Mouse (Mus musculus): Measurements from ENCODE around the gene Wipf3. TPM values are rescaled to one million over a fixed set of nuclear protein-coding genes. Genes with fewer than 3 reads are reported as not detected.

Wipf3 gene
- polyA plus RNA-seq, 1 experiment from 2014 or later: 4.8 TPM

- 93% methylated on average over 7 of the region's 7 CpGs for WGBS
- DNase-seq: no peak
- no peaks in the 10 kb centered on the region for H3K27me3 ChIP-seq (ENCODE audit: control insufficient read depth, insufficient read depth, low read length)
- H3K9me3 ChIP-seq (ENCODE audit: control insufficient read depth, low read length): no peaks in the 10 kb centered on the region
- no peaks in the 10 kb centered on the region for H3K36me3 ChIP-seq (ENCODE audit: control insufficient read depth, insufficient read depth, low read length)
- no peak overlapping the region for H3K9ac ChIP-seq (replicated peaks; ENCODE audit: low read length)
- H3K27ac ChIP-seq (replicated peaks; ENCODE audit: low read depth, low read length): no peak overlapping the region
- H3K4me2 ChIP-seq (ENCODE audit: low read length): no peak overlapping the region
- H3K4me3 ChIP-seq (replicated peaks; ENCODE audit: low read depth, low read length): no peak overlapping the region
- no peak for ATAC-seq (ENCODE audit: low FRiP score, low TSS enrichment)
- no peaks in the 10 kb centered on the region for H3K4me1 ChIP-seq (ENCODE audit: control insufficient read depth, insufficient read depth, low read length)
These were observed 16.5 kb upstream of the Wipf3 start for GRCm38 (mm10) chr6:54412879-54413278.

GRCm38 (mm10) chr6:54425230-54425629 lies 4.2 kb upstream of the Wipf3 start:
- Histone ChIP-seq H3K9ac (replicated peaks; ENCODE audit: low read length) (no peak overlapping the region), H3K27me3 (ENCODE audit: control insufficient read depth, insufficient read depth, low read length) (no peaks in the 10 kb centered on the region), H3K4me1 (ENCODE audit: control insufficient read depth, insufficient read depth, low read length) (peaks cover 4% of the 10 kb centered on the region; the same call in 1 of the 2 replicates), H3K27ac (replicated peaks; ENCODE audit: low read depth, low read length) (no peak overlapping the region), H3K36me3 (ENCODE audit: control insufficient read depth, insufficient read depth, low read length) (no peaks in the 10 kb centered on the region), H3K4me3 (replicated peaks; ENCODE audit: low read depth, low read length) (no peak overlapping the region), H3K4me2 (ENCODE audit: low read length) (no peak overlapping the region), H3K9me3 (ENCODE audit: control insufficient read depth, low read length) (no peaks in the 10 kb centered on the region; the same call in 1 of the 2 replicates)
- DNase-seq (no peak), ATAC-seq (ENCODE audit: low FRiP score, low TSS enrichment) (no peak)
- 89% methylated on average over 8 of the region's 8 CpGs for WGBS

- Histone ChIP-seq H3K27ac (replicated peaks; ENCODE audit: low read depth, low read length) (peak overlapping the region; percentile 55), H3K4me2 (ENCODE audit: low read length) (peak overlapping the region; percentile 92), H3K27me3 (ENCODE audit: control insufficient read depth, insufficient read depth, low read length) (0 out of 2 replicates have a peak, but pooled peaks cover 7% of the 10 kb centered on the region), H3K9ac (replicated peaks; ENCODE audit: low read length) (peak overlapping the region; percentile 74), H3K9me3 (ENCODE audit: control insufficient read depth, low read length) (no peaks in the 10 kb centered on the region; the same call in 1 of the 2 replicates), H3K36me3 (ENCODE audit: control insufficient read depth, insufficient read depth, low read length) (no peaks in the 10 kb centered on the region), H3K4me3 (replicated peaks; ENCODE audit: low read depth, low read length) (peak overlapping the region; percentile 65), H3K4me1 (ENCODE audit: control insufficient read depth, insufficient read depth, low read length) (peaks cover 10% of the 10 kb centered on the region; the same call in 1 of the 2 replicates)
- peak; percentile 49 for DNase-seq
- 8% methylated on average over 14 of the region's 14 CpGs for WGBS
- 0 out of 2 replicates have a peak, but pooled peaks have one; percentile 14 for ATAC-seq (ENCODE audit: low FRiP score, low TSS enrichment)
These were observed 455 bp upstream of the Wipf3 start for GRCm38 (mm10) chr6:54428850-54429446.

- Histone ChIP-seq H3K9ac (replicated peaks; ENCODE audit: low read length) (peak overlapping the region; percentile 74), H3K27me3 (ENCODE audit: control insufficient read depth, insufficient read depth, low read length) (0 out of 2 replicates have a peak, but pooled peaks cover 7% of the 10 kb centered on the region), H3K36me3 (ENCODE audit: control insufficient read depth, insufficient read depth, low read length) (no peaks in the 10 kb centered on the region), H3K4me1 (ENCODE audit: control insufficient read depth, insufficient read depth, low read length) (peaks cover 15% of the 10 kb centered on the region; the same call in 1 of the 2 replicates), H3K4me3 (replicated peaks; ENCODE audit: low read depth, low read length) (peak overlapping the region; percentile 65), H3K4me2 (ENCODE audit: low read length) (peak overlapping the region; percentile 92), H3K27ac (replicated peaks; ENCODE audit: low read depth, low read length) (no peak overlapping the region), H3K9me3 (ENCODE audit: control insufficient read depth, low read length) (no peaks in the 10 kb centered on the region)
- ATAC-seq (ENCODE audit: low FRiP score, low TSS enrichment) (no peak), DNase-seq (no peak)
- 40% methylated on average over 7 of the region's 7 CpGs for WGBS
These were observed 818 bp downstream of the Wipf3 start for GRCm38 (mm10) chr6:54430221-54430620.

- peaks cover 15% of the 10 kb centered on the region; the same call in 1 of the 2 replicates for H3K4me1 ChIP-seq (ENCODE audit: control insufficient read depth, insufficient read depth, low read length)
- peak; percentile 37 for DNase-seq
- 0 out of 2 replicates have a peak, but pooled peaks cover 7% of the 10 kb centered on the region for H3K27me3 ChIP-seq (ENCODE audit: control insufficient read depth, insufficient read depth, low read length)
- H3K4me2 ChIP-seq (ENCODE audit: low read length): peak overlapping the region; percentile 31; the same call in 1 of the 2 replicates
- 43% methylated on average over 10 of the region's 10 CpGs for WGBS
- H3K36me3 ChIP-seq (ENCODE audit: control insufficient read depth, insufficient read depth, low read length): no peaks in the 10 kb centered on the region
- no peak for ATAC-seq (ENCODE audit: low FRiP score, low TSS enrichment)
- H3K9ac ChIP-seq (replicated peaks; ENCODE audit: low read length): 0 out of 2 replicates have a peak overlapping the region, but pooled peaks have one; percentile 6
- no peak overlapping the region for H3K27ac ChIP-seq (replicated peaks; ENCODE audit: low read depth, low read length)
- no peak overlapping the region for H3K4me3 ChIP-seq (replicated peaks; ENCODE audit: low read depth, low read length)
- no peaks in the 10 kb centered on the region for H3K9me3 ChIP-seq (ENCODE audit: control insufficient read depth, low read length)
These were observed 2.4 kb downstream of the Wipf3 start for GRCm38 (mm10) chr6:54431761-54432160.

GRCm38 (mm10) chr6:54432191-54432590 lies 2.8 kb downstream of the Wipf3 start:
- no peak for ATAC-seq (ENCODE audit: low FRiP score, low TSS enrichment)
- Histone ChIP-seq H3K4me2 (ENCODE audit: low read length) (no peak overlapping the region), H3K9ac (replicated peaks; ENCODE audit: low read length) (no peak overlapping the region), H3K36me3 (ENCODE audit: control insufficient read depth, insufficient read depth, low read length) (no peaks in the 10 kb centered on the region), H3K27me3 (ENCODE audit: control insufficient read depth, insufficient read depth, low read length) (0 out of 2 replicates have a peak, but pooled peaks cover 7% of the 10 kb centered on the region), H3K4me3 (replicated peaks; ENCODE audit: low read depth, low read length) (no peak overlapping the region), H3K9me3 (ENCODE audit: control insufficient read depth, low read length) (no peaks in the 10 kb centered on the region), H3K27ac (replicated peaks; ENCODE audit: low read depth, low read length) (no peak overlapping the region), H3K4me1 (ENCODE audit: control insufficient read depth, insufficient read depth, low read length) (peaks cover 15% of the 10 kb centered on the region; the same call in 1 of the 2 replicates)
- DNase-seq: no peak
- 80% methylated on average over 9 of the region's 9 CpGs for WGBS

- Histone ChIP-seq H3K4me2 (ENCODE audit: low read length) (no peak overlapping the region), H3K4me1 (ENCODE audit: control insufficient read depth, insufficient read depth, low read length) (peaks cover 15% of the 10 kb centered on the region; the same call in 1 of the 2 replicates), H3K9me3 (ENCODE audit: control insufficient read depth, low read length) (no peaks in the 10 kb centered on the region), H3K27me3 (ENCODE audit: control insufficient read depth, insufficient read depth, low read length) (0 out of 2 replicates have a peak, but pooled peaks cover 7% of the 10 kb centered on the region), H3K36me3 (ENCODE audit: control insufficient read depth, insufficient read depth, low read length) (no peaks in the 10 kb centered on the region), H3K27ac (replicated peaks; ENCODE audit: low read depth, low read length) (no peak overlapping the region), H3K4me3 (replicated peaks; ENCODE audit: low read depth, low read length) (no peak overlapping the region), H3K9ac (replicated peaks; ENCODE audit: low read length) (no peak overlapping the region)
- DNase-seq (no peak), ATAC-seq (ENCODE audit: low FRiP score, low TSS enrichment) (no peak)
- WGBS: 70% methylated on average over 13 of the region's 13 CpGs
These were observed 3.6 kb downstream of the Wipf3 start for GRCm38 (mm10) chr6:54432806-54433545.

- ATAC-seq (ENCODE audit: low FRiP score, low TSS enrichment) (no peak), DNase-seq (peak; percentile 51)
- H3K27ac ChIP-seq (replicated peaks; ENCODE audit: low read depth, low read length): no peak overlapping the region
- H3K36me3 ChIP-seq (ENCODE audit: control insufficient read depth, insufficient read depth, low read length): no peaks in the 10 kb centered on the region
- no peak overlapping the region for H3K4me2 ChIP-seq (ENCODE audit: low read length)
- 42% methylated on average over 2 of the region's 2 CpGs for WGBS
- no peaks in the 10 kb centered on the region for H3K9me3 ChIP-seq (ENCODE audit: control insufficient read depth, low read length)
- no peak overlapping the region for H3K9ac ChIP-seq (replicated peaks; ENCODE audit: low read length)
- H3K27me3 ChIP-seq (ENCODE audit: control insufficient read depth, insufficient read depth, low read length): 0 out of 2 replicates have a peak, but pooled peaks cover 7% of the 10 kb centered on the region
- H3K4me1 ChIP-seq (ENCODE audit: control insufficient read depth, insufficient read depth, low read length): peaks cover 15% of the 10 kb centered on the region; the same call in 1 of the 2 replicates
- no peak overlapping the region for H3K4me3 ChIP-seq (replicated peaks; ENCODE audit: low read depth, low read length)
These were observed 4.8 kb downstream of the Wipf3 start for GRCm38 (mm10) chr6:54434171-54434570.

All from midbrain, embryonic 14.5 days (tissue).